Mouse (Mus musculus): ENCODE measurements at regions not wholly inside any gene's neighbourhood (a gene's known extent, or its start where the extent isn't known, plus 50 kb on each side); places are given as distances from the start of the nearest gene placed in this dataset.

DNA sequence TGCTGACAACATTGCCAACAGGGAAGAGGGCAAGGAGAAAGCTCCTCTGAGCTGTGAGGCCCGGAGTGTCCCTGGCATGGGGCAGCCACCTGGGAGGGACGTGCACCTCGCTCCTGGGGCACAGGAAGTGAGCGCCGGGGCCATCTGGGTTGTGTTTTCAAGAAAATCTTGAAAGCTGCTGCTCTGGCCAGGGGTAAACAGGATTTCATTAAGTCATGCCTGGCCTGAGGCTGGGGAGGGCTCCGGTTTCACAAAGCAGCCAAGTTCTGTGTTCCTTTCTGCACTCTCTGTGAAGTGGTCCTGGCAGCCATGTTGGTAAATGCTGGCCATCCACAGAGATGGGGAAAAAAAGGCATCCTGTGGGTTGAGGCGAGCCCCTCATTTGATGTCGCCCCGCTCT is 406.8 kb upstream of the Zmiz1 start:
- TF ChIP-seq CTCF (conservative IDR thresholded peaks at IDR 0.05; ENCODE audit: low read length): no peak
- TF ChIP-seq POU5F1 (IDR thresholded peaks at IDR 0.05; ENCODE audit: borderline replicate concordance, low read length): no peak
